Mouse (Mus musculus) kidney, postnatal 0 days (tissue): ENCODE results near the gene Ppp3cb. TPM values are rescaled to one million over a fixed set of nuclear protein-coding genes. Genes with fewer than 3 reads are reported as not detected.
"Not testable (repeated sequence)": the region's sequence is repeated elsewhere in the genome, so short reads cannot be mapped to it uniquely, and the experiment has no call there.

Experiments used
- ATAC-seq: fragments of 200-750 bp; cut with Nextera tagmentation; replicated peaks from 2 replicates; pipeline ENCODE4 v1.8.0; 2017; ENCODE audit warnings: low read depth, moderate number of reproducible peaks, moderate TSS enrichment, moderate library complexity; ENCODE audit not compliant: low FRiP score
- DNase-seq: peaks from one replicate; pipeline ENCODE4 v3.0.0-alpha.2; 2016; ENCODE audit warnings: low spot score
- H3K27ac ChIP-seq: fragments of 300-500 bp; sonication (generic); 2 replicates; pipeline ENCODE4 v1.5.1; 2014; ENCODE audit warnings: mild to moderate bottlenecking
- H3K27me3 ChIP-seq: fragments of 300-500 bp; sonication (generic); 2 replicates; pipeline ENCODE4 v1.6.1; 2014; ENCODE audit warnings: low read length, mixed read lengths; ENCODE audit not compliant: insufficient read depth
- H3K36me3 ChIP-seq: fragments of 300-500 bp; sonication (generic); 2 replicates; pipeline ENCODE4 v1.6.1; 2014; ENCODE audit warnings: low read length, mixed read lengths; ENCODE audit not compliant: insufficient read depth
- H3K4me1 ChIP-seq: fragments of 300-500 bp; sonication (generic); replicated peaks from 2 replicates; pipeline ENCODE4 v1.6.1; 2014; ENCODE audit warnings: antibody characterized with exemption, low read length, mixed read lengths; ENCODE audit not compliant: insufficient read depth
- H3K4me2 ChIP-seq: fragments of 300-500 bp; sonication (generic); 2 replicates; pipeline ENCODE4 v1.6.1; 2014; ENCODE audit warnings: mild to moderate bottlenecking, low read length, moderate library complexity, mixed read lengths
- H3K4me3 ChIP-seq: fragments of 300-500 bp; sonication (generic); replicated peaks from 2 replicates; pipeline ENCODE4 v1.5.1; 2014; ENCODE audit warnings: low read depth, low read length
- H3K9ac ChIP-seq: fragments of 300-500 bp; sonication (generic); 2 replicates; pipeline ENCODE4 v1.6.1; 2014; ENCODE audit warnings: low read depth, low read length
- H3K9me3 ChIP-seq: fragments of 300-500 bp; sonication (generic); replicated peaks from 2 replicates; pipeline ENCODE4 v1.6.1; 2016; ENCODE audit warnings: low read length, inconsistent platforms, mixed read lengths
- CTCF ChIP-seq: IDR thresholded peaks from 2 replicates; pipeline ENCODE4 v1.5.1; 2016; ENCODE audit warnings: antibody characterized with exemption, low read depth, mild to moderate bottlenecking, moderate library complexity
- WGBS: fragments of 180-500 bp; shearing (Covaris S2); extraction: QIAGEN DNeasy Blood & Tissue Kit; methylation state at CpG from one replicate; pipeline ENCODE4 v1.1.7; 2014; 5-methylcytosine and 5-hydroxymethylcytosine counted together
- polyA plus RNA-seq: library from polyadenylated mRNA; unstranded; fragments of >200 nt; fragmentation: Nextera tagmentation; extraction: Ambion mirVana; gene quantifications from 2 replicates; pipeline ENCODE4 v1.2.1, GENCODE M21; 2015

The Ppp3cb gene
- 36.4 and 37.2 TPM in 2 replicates for polyA plus RNA-seq

DNA sequence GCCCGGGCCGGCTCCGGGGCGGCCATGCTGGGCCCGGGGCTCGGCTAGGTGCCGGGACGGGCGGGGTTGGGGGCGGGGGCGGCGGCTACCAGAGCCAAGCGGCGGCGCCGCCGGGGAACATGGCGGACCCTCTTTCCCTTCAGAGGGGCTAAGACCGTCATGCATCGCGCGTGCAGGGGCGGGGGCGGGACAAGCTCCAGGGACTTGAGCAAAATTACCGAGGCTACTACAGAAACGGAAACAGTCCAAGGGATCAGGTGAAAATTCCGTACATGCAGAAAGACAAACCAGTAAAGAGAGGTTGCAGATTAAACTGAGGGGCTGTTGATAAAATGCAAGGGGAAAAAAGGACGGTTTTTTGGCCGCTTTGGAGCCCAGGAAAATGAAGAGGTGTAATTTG is at the start of gene Ppp3cb:
TSS of gene Ppp3cb (minus strand) at position 159 of the 400 bp plus-strand sequence.
- H3K9me3 ChIP-seq = no peaks in the 10 kb centered on the region
- peak within 1 kb of the TSS; percentile 99 for H3K27ac ChIP-seq
- ATAC-seq (peak; percentile 93), DNase-seq (peak; percentile 95)
- WGBS = under 1% methylated on average over 25 of the region's 29 CpGs
- H3K4me3 ChIP-seq = peak within 1 kb of the TSS; percentile 89
- no peak for TF ChIP-seq CTCF
- peak within 1 kb of the TSS; percentile 57 for H3K4me2 ChIP-seq
- H3K4me1 ChIP-seq = peaks cover 4% of the 10 kb centered on the region; the same call in 1 of the 2 replicates
- peaks cover 7% of the 10 kb centered on the region; the same call in 1 of the 2 replicates for H3K36me3 ChIP-seq
- peak within 1 kb of the TSS; percentile 97 for H3K9ac ChIP-seq
- no peaks in the 10 kb centered on the region for H3K27me3 ChIP-seq

DNA sequence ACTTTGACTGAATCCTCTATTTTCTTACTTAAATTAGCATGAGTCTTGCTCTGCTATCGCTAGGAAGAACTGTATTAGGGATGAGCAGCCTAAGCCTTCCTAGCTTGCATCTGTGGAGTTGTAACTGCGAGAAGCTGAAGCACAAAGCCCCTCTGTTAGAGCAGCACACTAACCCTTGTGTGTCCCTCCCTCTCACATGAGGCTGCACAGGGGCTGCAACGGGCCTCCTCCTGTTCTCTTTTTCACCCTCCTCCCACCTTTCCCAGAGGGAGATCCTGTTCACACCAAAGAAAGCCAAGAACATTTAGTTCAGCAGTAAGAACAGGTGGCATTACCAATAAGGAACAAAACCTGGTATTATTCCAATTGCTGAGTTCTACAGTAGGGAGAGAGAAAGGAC is 49.4 kb upstream of the Ppp3cb start:
- TF ChIP-seq CTCF = no peak
- WGBS = 44% methylated on average over 3 of the region's 3 CpGs
- no peaks in the 10 kb centered on the region for H3K4me1 ChIP-seq
- H3K4me2 ChIP-seq = no peak overlapping the region
- no peaks in the 10 kb centered on the region for H3K36me3 ChIP-seq
- H3K9ac ChIP-seq = no peak overlapping the region
- DNase-seq = no peak
- H3K27me3 ChIP-seq = no peaks in the 10 kb centered on the region
- no peak overlapping the region for H3K4me3 ChIP-seq
- no peak overlapping the region for H3K27ac ChIP-seq
- H3K9me3 ChIP-seq = no peaks in the 10 kb centered on the region
- ATAC-seq = no peak

DNA sequence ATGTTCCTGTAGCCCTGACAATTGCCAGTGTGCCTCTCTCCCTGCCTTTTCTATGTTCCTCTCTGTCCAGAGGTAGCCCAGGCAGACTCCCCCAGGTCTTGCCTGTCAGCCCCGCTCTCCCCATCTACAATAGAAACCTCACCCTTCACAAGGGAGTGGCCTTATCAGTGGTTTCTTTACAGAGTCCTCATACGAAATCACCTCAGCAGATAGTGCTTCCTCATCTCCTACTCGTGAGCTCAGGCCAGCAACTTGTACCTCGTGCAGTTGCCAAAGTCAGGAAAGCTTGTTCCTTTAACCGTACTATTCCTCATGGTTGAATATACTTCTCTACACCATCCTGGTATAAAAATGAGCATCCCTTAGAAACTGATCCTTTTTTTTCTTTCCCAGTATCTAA is 41.1 kb upstream of the Ppp3cb start:
- Histone ChIP-seq H3K4me3 (no peak overlapping the region), H3K9ac (no peak overlapping the region), H3K27ac (no peak overlapping the region), H3K4me2 (no peak overlapping the region), H3K9me3 (no peaks in the 10 kb centered on the region), H3K27me3 (no peaks in the 10 kb centered on the region), H3K36me3 (peaks cover 12% of the 10 kb centered on the region; the same call in 1 of the 2 replicates), H3K4me1 (no peaks in the 10 kb centered on the region)
- no peak for ATAC-seq
- TF ChIP-seq CTCF = no peak
- WGBS = 84% methylated on average over 5 of the region's 5 CpGs
- no peak for DNase-seq

DNA sequence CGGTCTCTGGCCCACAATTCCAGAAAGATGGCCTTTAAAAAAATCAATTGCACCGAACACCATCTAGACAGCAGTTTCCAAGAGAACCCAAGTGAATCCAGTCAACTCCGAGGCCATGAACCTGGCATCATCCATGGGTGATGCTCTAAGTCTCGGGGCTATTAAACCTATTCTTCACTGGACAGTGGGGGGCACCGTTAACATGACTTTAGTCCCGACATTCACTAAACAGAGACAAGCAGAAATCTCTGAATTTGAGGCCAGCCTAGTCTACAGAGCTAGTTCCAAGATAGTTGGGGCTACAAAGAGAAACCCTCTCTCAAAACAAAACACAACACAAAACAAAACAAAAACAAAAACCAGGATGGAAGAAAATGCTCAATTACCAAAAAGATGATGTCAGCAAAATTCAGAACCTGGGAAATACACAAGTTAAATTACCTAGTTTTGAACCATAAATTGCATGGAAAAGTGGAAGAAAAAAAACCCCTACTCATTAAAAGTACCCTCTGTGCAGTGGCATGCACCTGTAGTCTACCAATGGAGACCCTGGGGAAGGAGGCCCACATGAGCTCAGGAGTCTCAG is 32.5 kb upstream of the Ppp3cb start:
- Histone ChIP-seq H3K4me1 (no peaks in the 10 kb centered on the region), H3K9ac (no peak overlapping the region), H3K4me3 (no peak overlapping the region), H3K27me3 (no peaks in the 10 kb centered on the region), H3K4me2 (no peak overlapping the region), H3K36me3 (peaks cover 17% of the 10 kb centered on the region), H3K9me3 (no peaks in the 10 kb centered on the region), H3K27ac (no peak overlapping the region)
- peak; percentile 28; the same call in 1 of the 2 replicates for TF ChIP-seq CTCF
- 73% methylated on average over 6 of the region's 6 CpGs for WGBS
- no peak for ATAC-seq
- peak; percentile 7 for DNase-seq

DNA sequence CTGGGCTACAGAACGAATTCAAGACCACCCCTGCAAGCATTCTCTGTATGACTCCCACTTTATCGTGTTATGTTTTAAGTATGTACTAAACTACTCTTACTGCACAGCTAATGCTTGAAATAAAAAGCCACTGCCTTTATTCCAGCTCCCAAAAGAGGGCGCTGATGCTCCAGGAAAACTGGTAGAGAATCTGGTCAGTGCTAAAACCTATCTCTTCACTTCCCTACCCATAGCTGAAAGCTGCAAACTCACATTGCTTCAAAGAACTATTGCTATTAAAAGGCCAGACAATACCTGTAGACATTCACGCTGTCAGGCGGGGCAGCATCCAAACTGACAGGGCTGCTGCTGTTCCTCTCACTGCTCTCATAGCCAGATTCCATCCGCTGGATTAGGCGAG is 29.8 kb upstream of the Ppp3cb start:
- H3K4me1 ChIP-seq = no peaks in the 10 kb centered on the region
- H3K27me3 ChIP-seq = no peaks in the 10 kb centered on the region
- no peaks in the 10 kb centered on the region for H3K9me3 ChIP-seq
- peaks cover 11% of the 10 kb centered on the region for H3K36me3 ChIP-seq
- WGBS = 57% methylated on average over 7 of the region's 7 CpGs
- no peak overlapping the region for H3K4me2 ChIP-seq
- DNase-seq = peak; percentile 91
- no peak; the same call in 1 of the 2 replicates for ATAC-seq
- H3K9ac ChIP-seq = no peak overlapping the region
- no peak overlapping the region for H3K27ac ChIP-seq
- TF ChIP-seq CTCF = peak; percentile 85
- H3K4me3 ChIP-seq = no peak overlapping the region

DNA sequence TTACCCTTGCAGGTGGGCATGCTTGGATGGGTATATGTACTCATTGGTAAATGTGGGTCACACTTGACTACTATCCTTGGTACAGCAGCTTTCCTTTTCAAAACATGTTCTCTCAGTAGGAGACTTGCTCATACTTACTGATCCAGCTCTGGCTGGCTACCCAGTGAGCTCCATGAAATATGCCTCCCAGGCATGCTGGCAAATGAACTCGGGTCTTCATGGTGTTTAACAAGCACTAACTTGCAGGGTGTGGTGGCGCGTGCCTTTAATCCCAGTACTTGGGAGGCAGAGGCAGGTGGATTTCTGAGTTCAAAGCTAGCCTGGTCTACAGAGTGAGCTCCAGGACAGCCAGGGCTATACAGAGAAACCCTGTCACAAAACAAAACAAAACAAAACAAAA is 26.8 kb upstream of the Ppp3cb start:
- ATAC-seq, H3K27ac ChIP-seq, H3K4me2 ChIP-seq, H3K9ac ChIP-seq, H3K4me1 ChIP-seq, H3K4me3 ChIP-seq, DNase-seq, H3K27me3 ChIP-seq, H3K9me3 ChIP-seq: not testable (repeated sequence)
- peaks cover 24% of the 10 kb centered on the region for H3K36me3 ChIP-seq
- 87% methylated on average over 3 of the region's 3 CpGs for WGBS
